Comparison of ENCODE assay signal across 8 mouse cellular contexts in genomic region chr13:21530136-21530535, GRCm38 (mm10). TPM values are rescaled to one million over a fixed set of nuclear protein-coding genes. Genes with fewer than 3 reads are reported as not detected.
A peak's percentile ranks its signal among the peaks of the same experiment; 100 is the strongest.
DNase-seq lines count a peak whose midpoint lies in the region; ATAC-seq and TF ChIP-seq lines count a peak whose summit lies in the region.

No protein-coding gene starts in this region.

- WGBS in heart, embryonic 14.5 days: 48% methylated on average over 7 of the region's 7 CpGs
- WGBS in midbrain, embryonic 10.5 days: 58% methylated on average over 7 of the region's 7 CpGs

- no peak for ATAC-seq in heart, embryonic 14.5 days (ENCODE audit: insufficient number of reproducible peaks, insufficient read depth, low FRiP score, low read depth)

- peaks cover 19% of the 10 kb centered on the region for H3K36me3 ChIP-seq in heart, embryonic 14.5 days (ENCODE audit: control insufficient read depth, insufficient read depth, low read length)
- H3K36me3 ChIP-seq in MEL (ENCODE audit: control insufficient read depth in 1 of 2, insufficient read depth in 2 of 2, low read length in 2 of 2): peaks cover 0 to 2% of the 10 kb centered on the region in 2 experiments; a peak in 2 of 4 replicates
- H3K36me3 ChIP-seq in midbrain, embryonic 10.5 days: peaks cover 19% of the 10 kb centered on the region

- H3K9me3 ChIP-seq in heart, embryonic 14.5 days (ENCODE audit: control insufficient read depth, low read length): no peaks in the 10 kb centered on the region
- no peaks in the 10 kb centered on the region for H3K9me3 ChIP-seq in MEL (replicated peaks; ENCODE audit: insufficient read depth, low read length)
- no peaks in the 10 kb centered on the region for H3K9me3 ChIP-seq in midbrain, embryonic 10.5 days (replicated peaks)

- H3K27me3 ChIP-seq in heart, embryonic 14.5 days (ENCODE audit: control insufficient read depth, insufficient read depth, low read length): no peaks in the 10 kb centered on the region
- no peaks in the 10 kb centered on the region; a peak in 2 of 4 replicates for H3K27me3 ChIP-seq in MEL (ENCODE audit: control insufficient read depth in 1 of 2, insufficient read depth in 2 of 2, low read length in 2 of 2)
- no peaks in the 10 kb centered on the region for H3K27me3 ChIP-seq in midbrain, embryonic 10.5 days (ENCODE audit: low read depth, poor library complexity, severe bottlenecking)

- no peak for TF ChIP-seq EP300 in MEL (IDR thresholded peaks at IDR 0.05; ENCODE audit: low read depth in 1 of 2, low read length in 2 of 2)

- no peaks in the 10 kb centered on the region for H3K4me1 ChIP-seq in heart, embryonic 14.5 days (ENCODE audit: control insufficient read depth in 2 of 2, insufficient read depth in 2 of 2, low read length in 2 of 2)
- H3K4me1 ChIP-seq in MEL (ENCODE audit: control insufficient read depth in 1 of 2, insufficient read depth in 2 of 2, low read length in 2 of 2): no peaks in the 10 kb centered on the region; a peak in 1 of 4 replicates
- peaks cover 13% of the 10 kb centered on the region for H3K4me1 ChIP-seq in midbrain, embryonic 10.5 days

- intact Hi-C loops in heart, postnatal 10 days (cut with DNase I): loop anchor here (2.0 to 5.0 kb wide), 4 partner anchors 23 to 167 kb away; partner anchors contain the start of genes Gm10065, Zkscan3, Zkscan4 and Zscan12

- H3K4me2 ChIP-seq in heart, embryonic 14.5 days (ENCODE audit: low read length): peak overlapping the region; percentile 76

- H3K79me2 ChIP-seq in MEL (ENCODE audit: control insufficient read depth, insufficient read depth, low read length, poor library complexity): peaks cover 5% of the 10 kb centered on the region; the same call in 1 of the 2 replicates

- TF ChIP-seq RAD21 in MEL (IDR thresholded peaks at IDR 0.05; ENCODE audit: low read depth, low read length): no peak

- H3K9ac ChIP-seq in heart, embryonic 14.5 days (ENCODE audit: low read length): no peak overlapping the region; the same call in 1 of the 2 replicates
- H3K9ac ChIP-seq in MEL (ENCODE audit: control insufficient read depth, low read depth, low read length, poor library complexity, severe bottlenecking): peak overlapping the region; percentile 100

- TF ChIP-seq CTCF in MEL (IDR thresholded peaks at IDR 0.05 in 2 of 3, conservative IDR thresholded peaks at IDR 0.05 in 1 of 3; ENCODE audit: control insufficient read depth in 1 of 3, insufficient read depth in 1 of 3, low read depth in 2 of 3, low read length in 3 of 3, poor library complexity in 1 of 3, severe bottlenecking in 1 of 3): no peak

- H3K27ac ChIP-seq in heart, embryonic 14.5 days (replicated peaks in 1 of 2; ENCODE audit: control insufficient read depth in 1 of 2, insufficient read depth in 1 of 2, low read depth in 2 of 2, low read length in 2 of 2): no peak overlapping the region
- no peak overlapping the region for H3K27ac ChIP-seq in MEL (ENCODE audit: control insufficient read depth, low read depth, low read length)
- peak overlapping the region; percentile 99; the same call in 1 of the 2 replicates for H3K27ac ChIP-seq in midbrain, embryonic 10.5 days (replicated peaks)

- H3K4me3 ChIP-seq in heart, embryonic 14.5 days (ENCODE audit: control insufficient read depth in 1 of 2, insufficient read depth in 1 of 2, low read depth in 1 of 2, low read length in 2 of 2): peak overlapping the region in 1 of 2 experiments; percentile 91; a peak in 2 of 4 replicates
- H3K4me3 ChIP-seq in MEL (ENCODE audit: control insufficient read depth in 1 of 2, insufficient read depth in 1 of 2, low read depth in 2 of 2, low read length in 2 of 2): peak overlapping the region; percentile 24 to 75
- H3K4me3 ChIP-seq in midbrain, embryonic 10.5 days: peak overlapping the region; percentile 94

- TF ChIP-seq POLR2A in MEL (IDR thresholded peaks at IDR 0.05; ENCODE audit: control insufficient read depth in 1 of 2, insufficient read depth in 1 of 2, low read depth in 1 of 2, low read length in 2 of 2, poor library complexity in 1 of 2): no peak; a peak in 1 of 4 replicates

- no peak for DNase-seq in heart, postnatal 10 days
- peak; percentile 40 for DNase-seq in MEL (ENCODE audit: low read depth, low spot score)
- peak; percentile 2 for DNase-seq in forelimb bud, embryonic 11.5 days (ENCODE audit: low read depth, low spot score)
- DNase-seq in midbrain, embryonic 10.5 days (ENCODE audit: low spot score): no peak
- no peak for DNase-seq in thymus, postnatal 36 days
- no peak for DNase-seq in layer of hippocampus, postnatal 10 days (ENCODE audit: low spot score in 2 of 2)
- DNase-seq in adrenal gland, adult 2 months: no peak

TF ChIP-seq in MEL, 35 proteins besides CTCF, POLR2A, EP300 and RAD21:
- TF ChIP-seq CHD2 (IDR thresholded peaks at IDR 0.05; ENCODE audit: low read length) (no peak), ZNF384 (IDR thresholded peaks at IDR 0.05; ENCODE audit: low read depth, low read length) (no peak), MXI1 (IDR thresholded peaks at IDR 0.05; ENCODE audit: low read depth, low read length) (no peak), E2F4 (IDR thresholded peaks at IDR 0.05; ENCODE audit: borderline replicate concordance, low read depth, low read length) (no peak), MEF2A (IDR thresholded peaks at IDR 0.05; ENCODE audit: extremely low read depth, insufficient replicate concordance, low read depth, low read length, poor library complexity, severe bottlenecking) (no peak), MAFK (IDR thresholded peaks at IDR 0.05; ENCODE audit: borderline replicate concordance, low read depth, low read length) (no peak), MAZ (IDR thresholded peaks at IDR 0.05; ENCODE audit: low read depth, low read length) (no peak)
TF ChIP-seq in MEL: peak in this region for 0.

RNA-seq across cellular contexts. Expression of gene Zkscan8, which starts 0.8 kb away (rescaled TPM):
- 6.3 and 7.2 TPM in 2 replicates for polyA plus RNA-seq in heart, embryonic 14.5 days (2014; fragmentation: Nextera tagmentation; extraction: Ambion mirVana)
- total RNA-seq in heart, postnatal 10 days (2021): 10 to 100 TPM; 13.9 to 18.1 TPM
- 3.2 and 3.9 TPM in 2 replicates for total RNA-seq in MEL (2012; rRNA removed)
- polyA plus RNA-seq in MEL (2012; ENCODE audit: insufficient read depth in 1 of 2, insufficient read length in 2 of 2, low read depth in 1 of 2, low replicate concordance in 2 of 2, missing spikeins in 1 of 2): 1 to 10 TPM in 1 of 2 experiments, not detected in 1; 3.4 TPM
- polyA plus RNA-seq in midbrain, embryonic 10.5 days (2016; fragmentation: Nextera tagmentation; extraction: Ambion mirVana): 5.3 and 7.1 TPM in 2 replicates
- 10 to 100 TPM; 12.9 to 15.9 TPM for total RNA-seq in layer of hippocampus, postnatal 10 days (2021)
- 10 to 100 TPM; 13.9 to 17.1 TPM for total RNA-seq in adrenal gland, adult 2 months (2021)
- polyA plus RNA-seq in adrenal gland, adult 2 months (2012; rRNA removed): 1.2 and 1.5 TPM in 2 replicates

RNA-seq across cellular contexts. Expression of gene Olfr1366, which starts 12.5 kb away (rescaled TPM):
- polyA plus RNA-seq in heart, embryonic 14.5 days (2014; fragmentation: Nextera tagmentation; extraction: Ambion mirVana): 0.07 and 0.11 TPM in 2 replicates
- not detected for total RNA-seq in heart, postnatal 10 days (2021)
- total RNA-seq in MEL (2012; rRNA removed): not detected in 2 replicates
- under 1 TPM in 1 of 2 experiments, not detected in 1; 0.04 TPM for polyA plus RNA-seq in MEL (2012; ENCODE audit: insufficient read depth in 1 of 2, insufficient read length in 2 of 2, low read depth in 1 of 2, low replicate concordance in 2 of 2, missing spikeins in 1 of 2)
- 0.11 and 0.15 TPM in 2 replicates for polyA plus RNA-seq in midbrain, embryonic 10.5 days (2016; fragmentation: Nextera tagmentation; extraction: Ambion mirVana)
- not detected for total RNA-seq in layer of hippocampus, postnatal 10 days (2021)
- not detected for total RNA-seq in adrenal gland, adult 2 months (2021)
- polyA plus RNA-seq in adrenal gland, adult 2 months (2012; rRNA removed): not detected in 2 replicates

RNA-seq across cellular contexts. Expression of gene Gm11273, which starts 28.9 kb away (rescaled TPM):
- polyA plus RNA-seq in heart, embryonic 14.5 days (2014; fragmentation: Nextera tagmentation; extraction: Ambion mirVana): 15.0 and 17.5 TPM in 2 replicates
- total RNA-seq in heart, postnatal 10 days (2021): 100 to 1,000 TPM; 216 to 225 TPM
- total RNA-seq in MEL (2012; rRNA removed): 16.4 and 32.5 TPM in 2 replicates
- polyA plus RNA-seq in MEL (2012; ENCODE audit: insufficient read depth in 1 of 2, insufficient read length in 2 of 2, low read depth in 1 of 2, low replicate concordance in 2 of 2, missing spikeins in 1 of 2): 100 to 1,000 TPM in 1 of 2 experiments, not detected in 1; 306 TPM
- polyA plus RNA-seq in midbrain, embryonic 10.5 days (2016; fragmentation: Nextera tagmentation; extraction: Ambion mirVana): 4.6 and 5.1 TPM in 2 replicates
- total RNA-seq in layer of hippocampus, postnatal 10 days (2021): 10 to 100 TPM; 48.8 to 72.4 TPM
- 100 to 1,000 TPM in 1 of 2 experiments, 10 to 100 TPM in 1; 95.4 to 165 TPM for total RNA-seq in adrenal gland, adult 2 months (2021)
- 56.6 and 56.8 TPM in 2 replicates for polyA plus RNA-seq in adrenal gland, adult 2 months (2012; rRNA removed)

RNA-seq across cellular contexts. Expression of gene Olfr1535, which starts 29.6 kb away (rescaled TPM):
- not detected in 2 replicates for polyA plus RNA-seq in heart, embryonic 14.5 days (2014; fragmentation: Nextera tagmentation; extraction: Ambion mirVana)
- not detected for total RNA-seq in heart, postnatal 10 days (2021)
- not detected in 2 replicates for total RNA-seq in MEL (2012; rRNA removed)
- not detected for polyA plus RNA-seq in MEL (2012; ENCODE audit: insufficient read depth in 1 of 2, insufficient read length in 2 of 2, low read depth in 1 of 2, low replicate concordance in 2 of 2, missing spikeins in 1 of 2)
- not detected in 2 replicates for polyA plus RNA-seq in midbrain, embryonic 10.5 days (2016; fragmentation: Nextera tagmentation; extraction: Ambion mirVana)
- total RNA-seq in layer of hippocampus, postnatal 10 days (2021): not detected
- not detected for total RNA-seq in adrenal gland, adult 2 months (2021)
- polyA plus RNA-seq in adrenal gland, adult 2 months (2012; rRNA removed): not detected in 2 replicates

RNA-seq across cellular contexts. Expression of gene AK157302, which starts 35.1 kb away (rescaled TPM):
- polyA plus RNA-seq in heart, embryonic 14.5 days (2014; fragmentation: Nextera tagmentation; extraction: Ambion mirVana): 0.57 and 0.61 TPM in 2 replicates
- total RNA-seq in heart, postnatal 10 days (2021): 10 to 100 TPM; 26.0 to 28.5 TPM
- total RNA-seq in MEL (2012; rRNA removed): 0.50 TPM in 1 of 2 replicates, not detected in the other
- under 1 TPM in 1 of 2 experiments, not detected in 1; 0.10 TPM for polyA plus RNA-seq in MEL (2012; ENCODE audit: insufficient read depth in 1 of 2, insufficient read length in 2 of 2, low read depth in 1 of 2, low replicate concordance in 2 of 2, missing spikeins in 1 of 2)
- polyA plus RNA-seq in midbrain, embryonic 10.5 days (2016; fragmentation: Nextera tagmentation; extraction: Ambion mirVana): 0.42 and 0.56 TPM in 2 replicates
- total RNA-seq in layer of hippocampus, postnatal 10 days (2021): 10 to 100 TPM; 16.0 to 17.7 TPM
- 10 to 100 TPM; 13.3 to 14.2 TPM for total RNA-seq in adrenal gland, adult 2 months (2021)
- polyA plus RNA-seq in adrenal gland, adult 2 months (2012; rRNA removed): 0.09 TPM in 1 of 2 replicates, not detected in the other

Comparison
In these comparisons a context has a peak if more than half of its experiments do, and no peak if none do; other contexts are left out.
1. DNase-seq: peak in MEL (single experiment) and forelimb bud, embryonic 11.5 days (single experiment); none in heart, postnatal 10 days (0 of 2), midbrain, embryonic 10.5 days (single experiment), thymus, postnatal 36 days (0 of 2), layer of hippocampus, postnatal 10 days (0 of 2) and adrenal gland, adult 2 months (single experiment).